Comparison of ENCODE assay signal across 28 mouse cellular contexts in the genomic region with DNA sequence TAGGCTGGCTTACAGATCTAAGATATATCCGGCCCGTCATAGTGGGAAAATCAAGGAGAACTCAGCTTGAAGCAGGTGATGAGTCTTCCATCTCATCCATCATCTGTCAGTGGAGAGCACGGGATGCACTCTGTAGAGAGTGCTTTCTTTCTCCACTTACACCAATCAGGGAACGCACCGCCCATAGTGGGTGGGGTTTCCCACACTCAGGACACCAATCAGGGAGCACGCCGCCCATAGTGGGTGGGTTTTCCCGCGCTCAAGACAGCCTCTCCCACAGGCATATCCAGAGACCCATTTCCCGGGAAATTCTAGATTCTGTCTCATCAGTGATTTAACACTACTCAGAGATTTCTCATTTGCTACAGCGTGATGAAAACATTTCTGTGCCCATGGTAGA.
"Had no signal": no experiment of that assay in that cellular context is flagged by ENCODE, and none has a peak within 500 bp of the region (broad histone marks: within the 10 kb centered on the region; RNA-seq: fewer than 3 reads in every experiment).

No protein-coding gene starts in this region.

- H3K36me3 ChIP-seq: limb, embryonic 10.5 days; limb, embryonic 12.5 days; limb, embryonic 13.5 days; limb, embryonic 15.5 days; liver, embryonic 12.5 days; liver, embryonic 13.5 days; liver, embryonic 15.5 days; lung, embryonic 15.5 days; midbrain, embryonic 10.5 days; midbrain, embryonic 12.5 days; midbrain, embryonic 13.5 days; midbrain, embryonic 15.5 days had no signal

- DNase-seq: left cerebral cortex, postnatal 4 days; liver; liver, embryonic 13.5 days; liver, postnatal 0 days; lung, adult 18-20 months; lung, adult 2 months; lung, embryonic 14.5 days; lung, postnatal 10 days; lung, postnatal 14 days; lung, postnatal 36 days; lung, postnatal 4 days; midbrain, embryonic 14.5 days had no signal

- H3K9ac ChIP-seq: limb, embryonic 12.5 days; limb, embryonic 13.5 days; limb, embryonic 15.5 days; liver, embryonic 12.5 days; liver, embryonic 13.5 days; liver, embryonic 14.5 days; liver, embryonic 15.5 days; liver, postnatal 0 days; lung, embryonic 14.5 days; lung, embryonic 15.5 days; midbrain, embryonic 12.5 days; midbrain, embryonic 13.5 days; midbrain, embryonic 15.5 days had no signal

- H3K9me3 ChIP-seq: limb, embryonic 10.5 days; limb, embryonic 12.5 days; limb, embryonic 13.5 days; limb, embryonic 15.5 days; liver, embryonic 12.5 days; liver, embryonic 15.5 days; lung, embryonic 15.5 days; midbrain, embryonic 10.5 days; midbrain, embryonic 12.5 days; midbrain, embryonic 13.5 days; midbrain, embryonic 15.5 days had no signal

- H3K4me1 ChIP-seq: limb, embryonic 15.5 days; liver, embryonic 12.5 days; liver, embryonic 13.5 days; liver, embryonic 15.5 days; lung, embryonic 15.5 days; megakaryocyte, embryonic 14.5 days; midbrain, embryonic 10.5 days; midbrain, embryonic 13.5 days had no signal

- H3K27ac ChIP-seq: left cerebral cortex, adult 2 months; limb, embryonic 12.5 days; limb, embryonic 13.5 days; limb, embryonic 15.5 days; liver, embryonic 12.5 days; liver, embryonic 13.5 days; liver, embryonic 14.5 days; liver, embryonic 15.5 days; lung, embryonic 15.5 days; macrophage; midbrain, embryonic 10.5 days; midbrain, embryonic 12.5 days; midbrain, embryonic 13.5 days; midbrain, embryonic 15.5 days had no signal

- H3K4me3 ChIP-seq: left cerebral cortex, adult 2 months; limb, embryonic 10.5 days; limb, embryonic 12.5 days; limb, embryonic 13.5 days; limb, embryonic 15.5 days; liver, embryonic 12.5 days; liver, embryonic 13.5 days; liver, embryonic 15.5 days; lung, embryonic 15.5 days; megakaryocyte, embryonic 14.5 days; midbrain, embryonic 10.5 days; midbrain, embryonic 12.5 days; midbrain, embryonic 13.5 days; midbrain, embryonic 15.5 days; myocyte had no signal
